Mouse (Mus musculus) effector memory CD4-positive, alpha-beta T cell, adult 5 months (primary cell): ENCODE measurements around the gene Tceal9. TPM values are rescaled to one million over a fixed set of nuclear protein-coding genes. Genes with fewer than 3 reads are reported as not detected.

Experiments used
- polyA plus RNA-seq: library from polyadenylated mRNA; unstranded; fragments of 100-300 nt; shearing (Covaris generic); gene quantifications from one replicate; pipeline ENCODE4 v1.2.1, GENCODE M21; 2017

Gene Tceal9
- 84.9 TPM for polyA plus RNA-seq

DNA sequence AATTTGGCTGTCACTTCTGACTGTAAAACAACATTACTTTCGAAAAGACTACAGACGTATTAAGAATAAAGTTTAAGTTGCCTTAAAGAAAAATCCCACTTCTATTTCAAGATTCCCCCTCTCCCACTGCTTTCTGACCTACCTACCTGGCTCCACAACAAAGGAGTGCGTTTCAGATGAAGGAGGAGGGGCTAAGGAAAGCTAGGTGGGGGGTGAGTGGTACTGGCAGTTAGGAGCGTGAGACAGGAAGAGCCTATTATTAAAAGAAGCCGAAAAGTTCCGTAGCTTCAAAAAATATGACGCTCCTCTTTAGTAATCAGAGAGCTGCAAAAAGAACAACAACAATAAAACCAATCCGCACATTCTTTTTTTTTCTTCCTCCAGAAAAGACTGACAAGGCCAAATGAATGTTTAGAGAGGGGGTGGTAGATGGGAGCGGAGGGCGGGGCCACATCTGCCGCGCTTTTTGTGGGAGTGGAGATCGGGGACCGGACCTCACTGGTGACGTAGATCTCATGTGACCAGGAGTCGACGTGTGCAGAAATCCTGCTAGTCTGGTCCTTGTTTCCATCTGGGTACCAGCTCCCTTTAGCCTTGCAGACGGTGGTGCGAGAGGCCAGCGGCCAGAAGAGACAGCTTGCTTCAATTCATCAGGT lies at the start of gene Tceal9:
TSS of gene Tceal9 (plus strand) at position 506 of the 656 bp plus-strand sequence.

DNA sequence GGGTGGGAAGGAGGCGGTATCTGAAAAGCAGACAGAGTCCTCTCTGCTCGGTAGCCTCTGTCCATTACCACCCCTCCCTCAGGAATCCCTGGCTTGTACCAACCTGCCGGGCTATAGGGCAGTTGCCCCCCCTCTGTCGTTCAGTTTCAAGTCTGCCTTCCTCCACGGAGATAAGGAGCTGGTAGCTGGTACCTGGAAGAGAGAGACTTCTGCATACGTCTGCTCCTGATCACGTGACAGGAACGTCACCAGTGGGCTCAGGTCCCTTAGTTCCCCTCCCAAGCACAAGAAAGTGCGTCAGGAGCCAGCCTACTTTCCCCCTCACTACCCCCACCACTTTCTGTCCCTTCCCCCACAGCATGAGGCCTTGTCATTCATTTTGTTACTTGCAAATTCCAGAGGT lies 41.2 kb upstream of the Tceal9 start, which contains the start of gene Tceal5:
TSS of gene Tceal5 (minus strand) at position 213 of the 403 bp plus-strand sequence.

DNA sequence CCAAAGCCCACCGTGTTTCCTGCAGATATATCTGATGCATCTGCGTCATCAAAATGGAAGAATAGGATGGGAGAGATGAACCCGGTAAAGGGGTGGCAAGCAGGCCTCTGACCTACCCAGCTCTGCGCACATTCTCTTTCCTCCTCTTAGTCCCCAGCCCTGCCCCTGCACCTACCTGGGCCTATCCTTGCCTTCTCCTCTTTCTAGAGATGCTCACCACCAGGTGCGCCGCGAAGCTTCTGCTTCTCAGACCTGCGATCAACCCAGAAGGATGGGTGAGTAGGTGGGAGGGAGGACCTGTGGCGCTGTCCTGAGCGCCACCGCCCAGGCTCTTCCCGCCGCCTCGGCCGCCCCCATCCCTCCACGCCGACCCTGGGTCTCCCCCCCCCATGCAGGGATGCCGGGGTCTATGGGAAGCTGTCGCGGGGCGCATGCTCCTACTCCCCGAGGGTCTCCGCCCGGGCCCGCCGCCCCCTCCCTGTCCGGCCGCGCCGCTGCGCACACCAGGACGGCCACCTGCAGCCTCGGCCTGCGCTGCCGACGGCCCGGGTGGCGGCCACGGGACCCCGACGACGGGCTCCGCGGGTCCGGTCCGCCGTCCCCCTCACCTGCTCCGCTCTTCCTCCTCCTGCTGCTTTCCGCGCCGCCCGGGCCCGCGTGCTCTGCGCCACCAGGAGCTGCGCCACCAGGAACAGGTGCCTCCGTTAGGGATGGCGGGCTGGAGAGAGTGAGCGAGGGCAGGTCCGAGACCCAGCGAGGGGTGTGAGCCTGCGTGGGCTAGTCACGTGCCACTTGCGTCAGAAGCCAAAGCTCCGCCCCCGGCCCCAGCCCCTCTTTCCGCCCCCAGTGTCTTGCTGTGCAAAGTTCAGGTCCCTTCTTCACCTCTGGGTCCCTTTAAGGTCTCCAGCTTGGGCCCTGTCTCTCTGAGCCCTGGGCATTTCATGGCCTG lies 29.9 kb upstream of the Tceal9 start, which contains the start of the genes Tceal7 and Bex1:
TSS of gene Tceal7 (plus strand) at position 51 of the 949 bp plus-strand sequence.
TSS of gene Bex1 (minus strand) at position 785 of the 949 bp plus-strand sequence.

DNA sequence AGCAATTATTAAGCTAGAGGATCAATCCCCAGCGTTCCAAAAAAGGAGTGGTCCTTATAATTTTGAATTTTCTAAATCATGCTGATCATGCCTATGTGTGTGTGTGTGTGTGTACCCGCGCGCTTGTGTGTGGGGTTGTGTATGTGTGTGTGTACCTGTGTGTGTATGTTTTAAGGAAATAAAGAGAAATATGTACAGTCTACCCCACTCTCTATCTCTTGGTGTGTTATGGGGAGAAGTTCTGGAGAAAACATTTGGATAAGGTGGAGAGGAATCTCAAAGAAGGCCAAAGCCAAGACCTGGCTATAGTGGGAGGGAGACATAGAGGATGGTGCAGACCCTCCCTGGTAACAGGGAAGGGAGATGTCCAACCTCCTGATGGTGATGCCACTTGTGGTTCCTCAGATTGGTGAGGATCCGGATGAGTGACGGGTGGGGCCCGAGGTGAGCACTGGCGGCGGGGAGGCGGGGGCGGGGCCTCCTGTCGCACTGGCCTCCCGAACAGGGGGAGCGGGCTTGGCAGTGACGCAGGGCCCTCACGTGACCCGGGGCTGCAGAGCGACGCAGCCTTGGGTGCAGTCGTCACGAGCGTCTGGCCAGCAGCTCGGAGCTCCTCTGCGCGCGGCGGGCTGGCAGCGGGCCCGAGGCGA lies 25.0 kb downstream of the Tceal9 start, which contains the start of gene Bex3:
TSS of gene Bex3 (plus strand) at position 511 of the 650 bp plus-strand sequence.

Other genes starting within 250 kb of the Tceal9 start
- not detected for gene Arxes1, start 211.7 kb upstream of the Tceal9 start, polyA plus RNA-seq
- gene Bex2, start 176.8 kb upstream of the Tceal9 start, polyA plus RNA-seq, result 15.1 TPM
- gene Nxf3, start 159.8 kb upstream of the Tceal9 start, polyA plus RNA-seq, result not detected
- not detected for gene Bex4, start 106.1 kb upstream of the Tceal9 start, polyA plus RNA-seq
- not detected for gene Tceal8, start 72.7 kb upstream of the Tceal9 start, polyA plus RNA-seq
- gene Tceal5, start 41.2 kb upstream of the Tceal9 start, polyA plus RNA-seq, result not detected
- not detected for gene Tceal7, start 30.3 kb upstream of the Tceal9 start, polyA plus RNA-seq
- not detected for gene Bex1, start 29.6 kb upstream of the Tceal9 start, polyA plus RNA-seq
- 210 TPM for gene Bex3, start 25.2 kb downstream of the Tceal9 start, polyA plus RNA-seq